Mouse (Mus musculus) bone marrow, adult 2 months (tissue): ENCODE data around the gene Auts2.

Experiments used
- CTCF ChIP-seq: fragments of 200-500 bp; IDR thresholded peaks from 2 replicates; pipeline ENCODE4 v1.5.1; 2011; ENCODE audit warnings: low read length, control low read depth; ENCODE audit not compliant: control insufficient read depth, insufficient read depth
- POLR2A ChIP-seq: fragments of 200-500 bp; IDR thresholded peaks from 2 replicates; pipeline ENCODE4 v1.6.1; 2011; ENCODE audit warnings: low read depth, mild to moderate bottlenecking, control low read depth, low read length, borderline replicate concordance; ENCODE audit not compliant: control insufficient read depth

DNA sequence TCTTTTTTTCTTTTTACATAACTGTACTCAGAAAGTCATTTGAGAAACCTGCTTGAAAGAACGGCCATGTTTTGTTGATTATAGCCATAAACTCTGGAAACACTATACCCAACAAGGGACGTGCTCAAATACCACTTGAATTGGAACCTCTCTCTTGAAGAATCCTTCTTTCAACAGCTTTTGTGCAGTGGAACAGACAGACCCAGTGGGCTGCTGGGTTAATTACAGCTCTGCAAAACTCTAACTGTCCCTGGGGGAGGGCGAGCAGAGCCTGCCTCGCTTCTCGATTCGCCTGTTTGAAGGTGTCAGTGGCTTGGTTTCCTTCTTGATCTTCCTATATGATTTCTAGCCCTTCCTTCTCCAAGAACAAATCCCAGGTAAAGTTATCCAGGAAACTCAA, 805.7 kb downstream of the Auts2 start:
- no peak for TF ChIP-seq POLR2A
- no peak for TF ChIP-seq CTCF
